Mouse (Mus musculus) erythroid progenitor cell, adult 5-6 weeks (primary cell): ENCODE data around the gene Sfr1. TPM values are rescaled to one million over a fixed set of nuclear protein-coding genes. Genes with fewer than 3 reads are reported as not detected.

Source experiments
- ATAC-seq: replicated peaks from 2 replicates; pipeline ENCODE4 v1.8.0; 2016; ENCODE audit warnings: moderate number of reproducible peaks, mild to moderate bottlenecking, moderate TSS enrichment, inconsistent platforms; ENCODE audit not compliant: poor library complexity, low FRiP score, severe bottlenecking
- total RNA-seq, 2 experiments: library from RNA; stranded (forward) in 1 of 2; stranded (reverse) in 1 of 2; fragments of 150-400 nt in 1 of 2; fragments of 186-747, 209-891 nt in 1 of 2; gene quantifications; 2 replicates each; pipeline versions ENCODE4 v1.2.3 to v1.2.4; 2015 to 2017; ENCODE audit warnings: low replicate concordance in 2 of 2

The Sfr1 gene
- total RNA-seq, 2 experiments from 2014 or later: 31.9 to 44.9 TPM

DNA sequence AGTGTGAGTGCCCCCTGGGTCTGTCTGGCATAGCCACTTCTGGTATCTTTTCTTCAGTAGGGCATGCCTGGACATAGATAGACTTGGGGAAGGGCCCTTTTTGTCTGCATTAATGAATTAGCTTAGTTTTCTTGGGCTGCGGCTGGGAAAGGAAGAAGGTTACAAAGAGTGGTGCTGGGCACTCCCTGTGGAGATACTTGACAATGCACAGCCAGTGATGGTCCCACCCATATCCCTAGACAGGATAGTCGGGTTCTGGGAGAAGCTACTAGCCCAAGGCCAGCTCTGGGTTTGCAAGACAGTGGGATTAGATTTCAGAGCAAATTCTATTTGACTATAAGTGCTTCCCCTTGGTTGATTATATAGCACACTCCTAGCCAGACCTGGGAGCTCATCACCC is 17.5 kb downstream of the Sfr1 start:
- no peak for ATAC-seq

DNA sequence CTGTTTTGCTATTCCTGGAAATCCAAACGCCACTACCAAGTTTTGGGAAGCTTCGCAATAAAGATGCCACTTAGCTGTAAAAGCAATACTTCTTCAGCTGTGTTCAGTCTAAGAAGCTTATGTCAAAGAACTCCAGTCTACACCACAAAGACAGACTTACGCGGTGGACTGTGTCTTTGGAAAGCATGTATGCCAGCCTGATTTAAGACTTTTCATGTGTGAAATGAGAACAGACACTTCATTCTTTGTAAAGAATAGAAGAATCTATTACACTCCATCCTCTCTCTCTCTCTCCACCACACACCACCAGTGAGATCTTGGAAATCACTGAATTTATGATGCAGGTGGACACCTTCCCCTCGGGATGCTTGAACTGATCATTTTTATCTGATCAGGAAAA is 18.9 kb downstream of the Sfr1 start:
- ATAC-seq: no peak

DNA sequence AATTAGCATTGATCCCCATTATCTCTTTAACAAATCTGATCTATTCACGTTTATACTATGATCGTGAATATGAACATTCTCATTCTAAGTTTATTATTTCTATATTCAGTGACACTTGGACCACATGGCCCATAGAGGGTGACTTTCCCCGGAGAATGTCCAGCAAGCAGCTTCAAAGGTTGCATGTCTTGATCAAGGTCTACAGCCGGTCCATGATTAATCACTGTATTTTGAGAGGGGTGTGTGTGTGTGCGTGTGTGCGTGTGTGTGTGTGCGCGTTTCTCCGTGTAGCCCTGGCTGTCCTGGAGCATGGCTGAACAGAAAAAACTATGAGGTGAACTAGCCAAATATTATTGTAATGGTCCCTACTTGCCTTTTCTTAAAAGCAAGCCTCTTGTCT is 21.0 kb downstream of the Sfr1 start:
- no peak for ATAC-seq

DNA sequence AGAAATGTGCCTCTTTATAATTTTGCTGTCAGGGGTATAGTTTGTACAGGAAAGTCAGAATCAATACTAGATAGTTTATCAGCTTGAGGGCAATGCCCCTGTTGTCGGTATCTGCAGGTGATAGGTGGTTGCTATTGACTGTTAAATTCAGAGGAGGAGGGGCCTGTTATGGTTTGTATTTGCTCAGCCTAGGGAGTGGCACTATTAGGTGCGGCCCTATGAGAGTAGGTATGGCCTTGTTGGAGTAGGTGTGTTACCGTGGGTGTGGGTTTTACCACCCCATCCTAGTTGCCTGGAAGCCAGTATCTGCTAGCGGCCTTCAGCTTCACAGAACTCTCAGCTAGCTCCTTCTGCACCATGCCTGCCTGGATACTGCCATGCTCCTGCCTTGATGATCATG is 22.4 kb downstream of the Sfr1 start:
- no peak for ATAC-seq

DNA sequence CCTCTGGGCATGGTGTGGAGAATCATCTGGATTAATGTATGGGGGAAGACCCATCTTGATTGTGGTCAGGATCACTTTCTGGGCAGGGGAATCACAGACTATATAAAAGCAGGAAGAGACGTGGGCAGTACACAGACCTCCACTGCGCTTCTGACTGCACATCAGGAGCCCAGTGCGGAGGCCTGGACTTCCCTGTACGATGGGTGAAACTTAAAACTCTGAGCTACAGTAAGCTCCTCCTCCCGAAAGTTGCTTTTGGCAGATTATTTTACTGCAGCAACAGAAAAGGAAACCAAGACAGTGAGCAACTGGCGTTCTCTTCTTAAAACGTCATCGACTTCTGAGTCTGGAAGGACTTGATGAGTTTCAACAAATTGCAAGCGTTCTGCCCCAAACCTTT is 23.4 kb downstream of the Sfr1 start:
- ATAC-seq: no peak

DNA sequence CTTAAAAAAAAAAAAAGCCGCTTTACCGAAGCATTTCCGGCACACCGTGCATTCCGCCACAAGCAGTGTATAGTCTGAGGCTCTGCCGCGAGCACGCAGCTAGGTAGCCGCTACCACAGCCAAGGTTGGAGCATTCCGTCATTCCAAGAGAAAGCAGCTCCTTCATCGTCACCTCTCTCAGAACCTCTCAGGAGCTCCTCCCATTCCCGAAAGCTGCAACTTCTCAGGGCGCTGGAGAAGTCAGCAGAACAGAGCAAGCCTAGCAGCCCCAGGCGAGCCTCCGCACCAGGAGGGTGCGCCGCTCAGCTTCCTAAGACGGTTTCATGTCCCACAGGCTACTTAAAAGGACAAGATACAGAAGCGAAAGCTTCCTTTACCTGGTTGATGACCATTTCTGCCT is 24.1 kb downstream of the Sfr1 start:
- no peak for ATAC-seq

DNA sequence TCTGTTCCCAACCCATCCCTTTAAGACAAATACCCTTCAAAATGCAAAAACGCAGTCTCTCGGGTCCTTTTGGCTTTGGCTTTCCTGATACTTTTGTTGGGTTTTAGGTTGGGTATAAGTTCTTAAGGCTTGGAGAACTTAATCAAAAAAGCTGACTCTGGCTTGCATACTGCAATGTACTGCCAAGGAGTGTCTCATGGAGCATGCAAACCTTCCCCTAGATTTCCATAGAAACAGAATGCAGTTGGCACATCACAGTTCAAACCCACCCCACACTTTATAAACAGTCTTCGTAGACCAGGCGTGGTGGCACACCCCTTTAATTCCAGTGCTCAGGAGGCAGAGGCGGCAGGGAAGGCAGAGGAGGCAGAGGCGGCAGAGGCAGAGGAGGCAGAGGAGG is 46.4 kb downstream of the Sfr1 start:
- ATAC-seq: no peak

DNA sequence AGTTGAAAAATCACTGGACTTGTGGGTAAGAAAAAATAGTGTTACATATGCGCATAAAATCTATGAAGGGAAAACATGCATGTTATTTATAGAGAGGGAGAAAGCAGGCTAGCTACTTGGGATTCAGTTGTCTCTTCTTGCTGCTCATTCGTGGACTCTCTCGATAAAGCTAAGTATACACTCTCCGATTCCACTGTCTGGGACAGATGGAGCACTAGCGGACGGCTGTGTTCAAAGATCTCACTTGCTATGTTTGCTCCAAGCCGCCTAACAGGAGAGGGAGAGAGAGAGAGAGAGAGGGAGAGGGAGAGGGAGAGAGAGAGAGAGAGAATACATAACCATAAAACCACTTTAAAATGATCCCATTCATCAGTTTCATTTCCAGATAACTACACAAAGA is 48.7 kb downstream of the Sfr1 start:
- no peak for ATAC-seq

DNA sequence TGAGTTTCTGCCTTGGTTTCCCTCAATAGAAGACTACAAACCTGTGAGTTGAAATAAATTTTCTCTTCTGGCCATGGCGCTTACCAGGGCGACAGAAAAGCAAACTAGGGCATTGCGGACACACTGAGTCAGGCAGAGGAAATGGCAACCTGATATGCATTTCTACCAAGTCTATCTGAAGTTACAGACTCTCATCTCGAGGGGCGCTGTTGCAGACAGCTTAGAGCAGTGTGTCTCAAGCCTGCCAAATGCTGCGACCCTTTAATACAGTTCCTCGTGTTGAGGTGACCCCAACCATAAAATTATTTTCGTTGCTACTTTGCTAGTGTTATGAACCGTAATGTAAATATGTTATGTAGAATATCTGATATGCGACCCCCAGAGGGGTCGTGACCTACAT is 49.5 kb downstream of the Sfr1 start:
- ATAC-seq: no peak

DNA sequence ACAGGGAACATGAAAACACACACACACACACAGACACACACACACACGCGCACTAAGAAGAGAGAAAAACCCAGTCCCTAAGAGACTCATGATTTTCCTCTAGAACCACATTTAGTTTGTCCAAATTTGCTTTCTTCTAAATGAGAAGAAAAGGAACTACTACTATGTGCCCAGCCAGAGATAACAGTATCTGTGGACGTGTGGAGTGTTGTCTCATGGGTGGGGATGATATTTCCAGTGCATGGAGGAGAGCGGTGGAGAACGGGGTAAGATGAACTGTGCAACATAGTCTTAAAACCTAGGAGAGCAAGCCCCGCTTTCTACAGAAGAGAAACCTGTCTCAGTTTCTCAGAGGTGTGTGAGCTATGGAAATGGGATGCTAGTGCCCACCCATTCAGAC is 52.4 kb downstream of the Sfr1 start:
- no peak for ATAC-seq

Other genes starting within 250 kb of the Sfr1 start
- 6.3 and 25.6 TPM in 2 replicates for gene Stn1, start 194.2 kb upstream of the Sfr1 start, total RNA-seq (2015; ENCODE audit: low replicate concordance)
- gene Stn1, start 194.2 kb upstream of the Sfr1 start, total RNA-seq (2017; ENCODE audit: low replicate concordance): 5.9 and 14.1 TPM in 2 replicates
- 134 and 154 TPM in 2 replicates for gene Slk, start 152.0 kb upstream of the Sfr1 start, total RNA-seq (2015; ENCODE audit: low replicate concordance)
- 173 and 201 TPM in 2 replicates for gene Slk, start 152.0 kb upstream of the Sfr1 start, total RNA-seq (2017; ENCODE audit: low replicate concordance)
- not detected in 2 replicates for gene Col17a1, start 39.6 kb upstream of the Sfr1 start, total RNA-seq (2015; ENCODE audit: low replicate concordance)
- not detected in 2 replicates for gene Col17a1, start 39.6 kb upstream of the Sfr1 start, total RNA-seq (2017; ENCODE audit: low replicate concordance)
- 44.0 and 62.5 TPM in 2 replicates for gene Gsto1, start 123.3 kb downstream of the Sfr1 start, total RNA-seq (2015; ENCODE audit: low replicate concordance)
- gene Gsto1, start 123.3 kb downstream of the Sfr1 start, total RNA-seq (2017; ENCODE audit: low replicate concordance): 11.0 and 26.1 TPM in 2 replicates
- not detected in 2 replicates for gene Gsto2, start 133.9 kb downstream of the Sfr1 start, total RNA-seq (2015; ENCODE audit: low replicate concordance)
- gene Gsto2, start 133.9 kb downstream of the Sfr1 start, total RNA-seq (2017; ENCODE audit: low replicate concordance): not detected in 2 replicates
- not detected in 2 replicates for gene Cfap43, start 187.6 kb downstream of the Sfr1 start, total RNA-seq (2015; ENCODE audit: low replicate concordance)
- not detected in 2 replicates for gene Cfap43, start 187.6 kb downstream of the Sfr1 start, total RNA-seq (2017; ENCODE audit: low replicate concordance)
- 5.8 and 11.7 TPM in 2 replicates for gene Itprip, start 187.6 kb downstream of the Sfr1 start, total RNA-seq (2015; ENCODE audit: low replicate concordance)
- gene Itprip, start 187.6 kb downstream of the Sfr1 start, total RNA-seq (2017; ENCODE audit: low replicate concordance): 1.6 and 2.3 TPM in 2 replicates
- not detected in 2 replicates for gene Cfap58, start 206.0 kb downstream of the Sfr1 start, total RNA-seq (2015; ENCODE audit: low replicate concordance)
- not detected in 2 replicates for gene Cfap58, start 206.0 kb downstream of the Sfr1 start, total RNA-seq (2017; ENCODE audit: low replicate concordance)